Mouse (Mus musculus): Measurements from ENCODE around the gene Ppt1. TPM values are rescaled to one million over a fixed set of nuclear protein-coding genes. Genes with fewer than 3 reads are reported as not detected.

The Ppt1 gene
- polyA plus RNA-seq, 1 experiment, result 6.9 TPM

- Histone ChIP-seq H3K4me1 (ENCODE audit: control insufficient read depth, insufficient read depth, insufficient read length, low read length) (peaks cover 5% of the 10 kb centered on the region; the same call in 1 of the 2 replicates), H3K36me3 (ENCODE audit: control insufficient read depth, insufficient read depth, low read length) (peaks cover 39% of the 10 kb centered on the region), H3K4me3 (ENCODE audit: low read depth, low read length) (no peak overlapping the region), H3K27me3 (ENCODE audit: control insufficient read depth, insufficient read depth, low read length) (no peaks in the 10 kb centered on the region), H3K27ac (ENCODE audit: insufficient read depth, low read depth, low read length) (no peak overlapping the region; the same call in 1 of the 2 replicates)
- TF ChIP-seq POLR2A (IDR thresholded peaks at IDR 0.05; ENCODE audit: low read depth, low read length) (no peak), CTCF (IDR thresholded peaks at IDR 0.05; ENCODE audit: extremely low read depth, insufficient read length, insufficient replicate concordance, low read depth, low read length) (no peak)
- 23% methylated on average over 13 of the region's 13 CpGs for WGBS
These were observed 12.1 kb downstream of the Ppt1 start for GRCm38 (mm10) chr4:122848150-122848621.

GRCm38 (mm10) chr4:122851535-122851934, 15.5 kb downstream of the Ppt1 start:
- H3K27me3 ChIP-seq (ENCODE audit: control insufficient read depth, insufficient read depth, low read length), result no peaks in the 10 kb centered on the region
- TF ChIP-seq CTCF (IDR thresholded peaks at IDR 0.05; ENCODE audit: extremely low read depth, insufficient read length, insufficient replicate concordance, low read depth, low read length), result no peak
- TF ChIP-seq POLR2A (IDR thresholded peaks at IDR 0.05; ENCODE audit: low read depth, low read length), result no peak
- H3K27ac ChIP-seq (ENCODE audit: insufficient read depth, low read depth, low read length), result no peak overlapping the region
- peaks cover 44% of the 10 kb centered on the region for H3K36me3 ChIP-seq (ENCODE audit: control insufficient read depth, insufficient read depth, low read length)
- H3K4me3 ChIP-seq (ENCODE audit: low read depth, low read length), result no peak overlapping the region
- peaks cover 5% of the 10 kb centered on the region; the same call in 1 of the 2 replicates for H3K4me1 ChIP-seq (ENCODE audit: control insufficient read depth, insufficient read depth, insufficient read length, low read length)

- Histone ChIP-seq H3K27me3 (ENCODE audit: control insufficient read depth, insufficient read depth, low read length) (no peaks in the 10 kb centered on the region), H3K36me3 (ENCODE audit: control insufficient read depth, insufficient read depth, low read length) (peaks cover 50% of the 10 kb centered on the region), H3K27ac (ENCODE audit: insufficient read depth, low read depth, low read length) (peak overlapping the region; percentile 64; the same call in 1 of the 2 replicates), H3K4me3 (ENCODE audit: low read depth, low read length) (no peak overlapping the region), H3K4me1 (ENCODE audit: control insufficient read depth, insufficient read depth, insufficient read length, low read length) (no peaks in the 10 kb centered on the region)
- 42% methylated on average over 2 of the region's 2 CpGs for WGBS
- no peak for TF ChIP-seq CTCF (IDR thresholded peaks at IDR 0.05; ENCODE audit: extremely low read depth, insufficient read length, insufficient replicate concordance, low read depth, low read length)
- TF ChIP-seq POLR2A (IDR thresholded peaks at IDR 0.05; ENCODE audit: low read depth, low read length), result no peak
These were observed 17.6 kb downstream of the Ppt1 start for GRCm38 (mm10) chr4:122853691-122854090.

GRCm38 (mm10) chr4:122854770-122855169, 18.7 kb downstream of the Ppt1 start:
- Histone ChIP-seq H3K4me1 (ENCODE audit: control insufficient read depth, insufficient read depth, insufficient read length, low read length) (no peaks in the 10 kb centered on the region), H3K4me3 (ENCODE audit: low read depth, low read length) (no peak overlapping the region), H3K27ac (ENCODE audit: insufficient read depth, low read depth, low read length) (no peak overlapping the region), H3K36me3 (ENCODE audit: control insufficient read depth, insufficient read depth, low read length) (peaks cover 50% of the 10 kb centered on the region), H3K27me3 (ENCODE audit: control insufficient read depth, insufficient read depth, low read length) (no peaks in the 10 kb centered on the region)
- 88% methylated on average over 4 of the region's 4 CpGs for WGBS
- TF ChIP-seq CTCF (IDR thresholded peaks at IDR 0.05; ENCODE audit: extremely low read depth, insufficient read length, insufficient replicate concordance, low read depth, low read length), result no peak
- no peak for TF ChIP-seq POLR2A (IDR thresholded peaks at IDR 0.05; ENCODE audit: low read depth, low read length)

GRCm38 (mm10) chr4:122857909-122858308, 21.9 kb downstream of the Ppt1 start:
- 29% methylated on average over 2 of the region's 2 CpGs for WGBS

GRCm38 (mm10) chr4:122859096-122859674, 23.1 kb downstream of the Ppt1 start:
- WGBS, result 66% methylated on average over 6 of the region's 6 CpGs
- no peak for TF ChIP-seq CTCF (IDR thresholded peaks at IDR 0.05; ENCODE audit: extremely low read depth, insufficient read length, insufficient replicate concordance, low read depth, low read length)
- no peak for TF ChIP-seq POLR2A (IDR thresholded peaks at IDR 0.05; ENCODE audit: low read depth, low read length)
- peaks cover 70% of the 10 kb centered on the region for H3K36me3 ChIP-seq (ENCODE audit: control insufficient read depth, insufficient read depth, low read length)
- no peaks in the 10 kb centered on the region for H3K27me3 ChIP-seq (ENCODE audit: control insufficient read depth, insufficient read depth, low read length)
- no peak overlapping the region for H3K4me3 ChIP-seq (ENCODE audit: low read depth, low read length)
- H3K4me1 ChIP-seq (ENCODE audit: control insufficient read depth, insufficient read depth, insufficient read length, low read length), result no peaks in the 10 kb centered on the region
- H3K27ac ChIP-seq (ENCODE audit: insufficient read depth, low read depth, low read length), result 0 out of 2 replicates have a peak overlapping the region, but pooled peaks have one; percentile 31

More at GRCm38 (mm10) chr4:122857909-122858308, 21.9 kb downstream of the Ppt1 start:
- no peak overlapping the region for H3K27ac ChIP-seq (ENCODE audit: insufficient read depth, low read depth, low read length)
- H3K27me3 ChIP-seq (ENCODE audit: control insufficient read depth, insufficient read depth, low read length), result no peaks in the 10 kb centered on the region
- H3K4me3 ChIP-seq (ENCODE audit: low read depth, low read length), result no peak overlapping the region
- no peak for TF ChIP-seq CTCF (IDR thresholded peaks at IDR 0.05; ENCODE audit: extremely low read depth, insufficient read length, insufficient replicate concordance, low read depth, low read length)
- no peak for TF ChIP-seq POLR2A (IDR thresholded peaks at IDR 0.05; ENCODE audit: low read depth, low read length)
- H3K36me3 ChIP-seq (ENCODE audit: control insufficient read depth, insufficient read depth, low read length), result peaks cover 65% of the 10 kb centered on the region
- H3K4me1 ChIP-seq (ENCODE audit: control insufficient read depth, insufficient read depth, insufficient read length, low read length), result no peaks in the 10 kb centered on the region

GRCm38 (mm10) chr4:122861836-122862235, 25.8 kb downstream of the Ppt1 start:
- TF ChIP-seq POLR2A (IDR thresholded peaks at IDR 0.05; ENCODE audit: low read depth, low read length) (no peak), CTCF (IDR thresholded peaks at IDR 0.05; ENCODE audit: extremely low read depth, insufficient read length, insufficient replicate concordance, low read depth, low read length) (no peak)
- H3K36me3 ChIP-seq (ENCODE audit: control insufficient read depth, insufficient read depth, low read length), result peaks cover 75% of the 10 kb centered on the region

More at GRCm38 (mm10) chr4:122861836-122862235, 25.8 kb downstream of the Ppt1 start:
- H3K4me3 ChIP-seq (ENCODE audit: low read depth, low read length), result no peak overlapping the region
- WGBS, result 91% methylated on average over 4 of the region's 4 CpGs
- H3K4me1 ChIP-seq (ENCODE audit: control insufficient read depth, insufficient read depth, insufficient read length, low read length), result no peaks in the 10 kb centered on the region
- H3K27ac ChIP-seq (ENCODE audit: insufficient read depth, low read depth, low read length), result no peak overlapping the region
- H3K27me3 ChIP-seq (ENCODE audit: control insufficient read depth, insufficient read depth, low read length), result no peaks in the 10 kb centered on the region

Measured in small intestine, adult 2 months (tissue).